In the genomic region with DNA sequence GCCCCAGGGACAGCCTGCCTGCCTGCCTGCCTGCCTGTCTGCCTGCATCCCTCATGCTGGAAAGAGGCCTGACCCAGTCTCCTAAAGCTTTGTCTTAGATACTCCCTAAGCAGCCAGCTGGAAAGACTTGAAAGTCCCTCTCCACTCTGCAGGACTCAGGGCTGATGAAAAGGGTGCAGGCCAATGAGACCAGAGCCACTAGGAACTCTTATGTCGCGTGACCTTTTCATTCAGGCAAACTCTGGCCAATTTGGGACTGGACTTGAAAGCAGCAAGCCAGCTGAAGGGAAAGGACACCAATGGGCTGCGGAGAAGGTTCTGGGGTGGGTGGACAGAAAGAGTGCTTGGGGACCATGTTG, we compare ENCODE assay signal across 10 mouse cellular contexts. TPM values are rescaled to one million over a fixed set of nuclear protein-coding genes. Genes with fewer than 3 reads are reported as not detected.
A peak's percentile ranks its signal among the peaks of the same experiment; 100 is the strongest.
DNase-seq lines count a peak whose midpoint lies in the region; ATAC-seq and TF ChIP-seq lines count a peak whose summit lies in the region.
"Had no signal": no experiment of that assay in that cellular context is flagged by ENCODE, and none has a peak within 500 bp of the region (broad histone marks: within the 10 kb centered on the region; RNA-seq: fewer than 3 reads in every experiment).

No protein-coding gene starts in this region.

- no peak overlapping the region for H3K4me2 ChIP-seq in kidney, embryonic 15.5 days

- peaks cover 57% of the 10 kb centered on the region for H3K4me1 ChIP-seq in kidney, embryonic 15.5 days
- peaks cover 56% of the 10 kb centered on the region for H3K4me1 ChIP-seq in embryonic fibroblast, embryonic 13.5 days (ENCODE audit: control insufficient read depth, insufficient read depth, low read length)
- H3K4me1 ChIP-seq in midbrain, embryonic 10.5 days: peaks cover 77% of the 10 kb centered on the region

- peak overlapping the region; percentile 38 for H3K27ac ChIP-seq in kidney, embryonic 15.5 days
- H3K27ac ChIP-seq in embryonic fibroblast, embryonic 13.5 days (ENCODE audit: insufficient read depth, low read length): peak overlapping the region; percentile 89
- H3K27ac ChIP-seq in midbrain, embryonic 10.5 days (replicated peaks): peak overlapping the region; percentile 63

- TF ChIP-seq POLR2A in embryonic fibroblast, embryonic 13.5 days (IDR thresholded peaks at IDR 0.05; ENCODE audit: low read depth, low read length): no peak

- H3K4me3 ChIP-seq in kidney, embryonic 15.5 days (replicated peaks): no peak overlapping the region
- no peak overlapping the region for H3K4me3 ChIP-seq in embryonic fibroblast, embryonic 13.5 days (ENCODE audit: insufficient read depth, low read length)
- no peak overlapping the region for H3K4me3 ChIP-seq in midbrain, embryonic 10.5 days

- no peaks in the 10 kb centered on the region for H3K9me3 ChIP-seq in kidney, embryonic 15.5 days (replicated peaks)
- H3K9me3 ChIP-seq in midbrain, embryonic 10.5 days (replicated peaks): no peaks in the 10 kb centered on the region

- ATAC-seq in kidney, embryonic 15.5 days (replicated peaks; ENCODE audit: low FRiP score): no peak

- H3K36me3 ChIP-seq in kidney, embryonic 15.5 days: peaks cover 11% of the 10 kb centered on the region
- peaks cover 66% of the 10 kb centered on the region for H3K36me3 ChIP-seq in midbrain, embryonic 10.5 days

- no peak for TF ChIP-seq CTCF in embryonic fibroblast, embryonic 13.5 days (IDR thresholded peaks at IDR 0.05; ENCODE audit: borderline replicate concordance, insufficient read depth, low read length)

- WGBS in kidney, embryonic 15.5 days: 82% methylated on average over 3 of the region's 3 CpGs
- WGBS in midbrain, embryonic 10.5 days: 47% methylated on average over 3 of the region's 3 CpGs

- H3K27me3 ChIP-seq in kidney, embryonic 15.5 days: no peaks in the 10 kb centered on the region
- H3K27me3 ChIP-seq in midbrain, embryonic 10.5 days (ENCODE audit: low read depth, poor library complexity, severe bottlenecking): no peaks in the 10 kb centered on the region

- H3K9ac ChIP-seq in kidney, embryonic 15.5 days: no peak overlapping the region

- DNase-seq in kidney, postnatal 36 days: no peak
- peak; percentile 52 for DNase-seq in brain, adult 2 months (ENCODE audit: low read depth, low spot score)
- DNase-seq in midbrain, embryonic 10.5 days (ENCODE audit: low spot score): no peak
- DNase-seq in thymus, postnatal 10 days (ENCODE audit: low spot score in 2 of 2): no peak
- DNase-seq in thymus, postnatal 25 days: no peak
- no peak for DNase-seq in left cerebral cortex, adult 8-10 months (ENCODE audit: low spot score in 2 of 2)
- DNase-seq: cerebellum, postnatal 25 days; layer of hippocampus, postnatal 36 days had no signal

RNA-seq across cellular contexts. Expression of a gene that starts 47.7 kb away (rescaled TPM):
- 3.0 and 3.2 TPM in 2 replicates for polyA plus RNA-seq in kidney, embryonic 15.5 days (2015; fragmentation: Nextera tagmentation; extraction: Ambion mirVana)
- polyA plus RNA-seq in embryonic fibroblast, embryonic 13.5 days (2011; ENCODE audit: insufficient read length, low read depth, missing spikeins): 74.3 and 84.1 TPM in 2 replicates
- 3.0 and 4.0 TPM in 2 replicates for polyA plus RNA-seq in midbrain, embryonic 10.5 days (2016; fragmentation: Nextera tagmentation; extraction: Ambion mirVana)
- 10 to 100 TPM; 53.0 to 67.6 (median 60.4) TPM for total RNA-seq in left cerebral cortex, adult 8-10 months (2022)

Comparison
In these comparisons a context has a peak if more than half of its experiments do, and no peak if none do; other contexts are left out.
1. H3K27ac ChIP-seq: peak in every context shown above with its lines; median percentile 89 in embryonic fibroblast, embryonic 13.5 days; 63 in midbrain, embryonic 10.5 days; 38 in kidney, embryonic 15.5 days.
2. RNA of a gene that starts 47.7 kb away (polyA plus RNA-seq): 74.3 to 84.1 TPM in embryonic fibroblast, embryonic 13.5 days; 3.0 to 4.0 TPM in midbrain, embryonic 10.5 days and 3.0 to 3.2 TPM in kidney, embryonic 15.5 days; every median in the first group is over 10 times any median in the second.